Comparison of ENCODE assay signal across 24 mouse cellular contexts in genomic region chr17:63225959-63226358, GRCm38 (mm10).
A peak's percentile ranks its signal among the peaks of the same experiment; 100 is the strongest.
DNase-seq lines count a peak whose midpoint lies in the region; ATAC-seq lines count a peak whose summit lies in the region.
"Had no signal": no experiment of that assay in that cellular context is flagged by ENCODE, and none has a peak within 500 bp of the region (broad histone marks: within the 10 kb centered on the region; RNA-seq: fewer than 3 reads in every experiment).

No protein-coding gene starts in this region.

- H3K4me1 ChIP-seq in embryonic facial prominence, embryonic 14.5 days (ENCODE audit: control insufficient read depth, insufficient read depth, low read length) = no peaks in the 10 kb centered on the region
- peaks cover 30% of the 10 kb centered on the region for H3K4me1 ChIP-seq in embryonic facial prominence, embryonic 10.5 days
- H3K4me1 ChIP-seq in intestine, embryonic 14.5 days (replicated peaks; ENCODE audit: control insufficient read depth, insufficient read depth, low read length) = no peaks in the 10 kb centered on the region
- H3K4me1 ChIP-seq in intestine, embryonic 16.5 days (ENCODE audit: control insufficient read depth, insufficient read depth, low read length) = no peaks in the 10 kb centered on the region
- H3K4me1 ChIP-seq in kidney, embryonic 15.5 days = peaks cover 14% of the 10 kb centered on the region
- H3K4me1 ChIP-seq: forebrain, embryonic 15.5 days had no signal

- 64% methylated on average over 1 of the region's 1 CpGs for WGBS in embryonic facial prominence, embryonic 14.5 days
- WGBS in embryonic facial prominence, embryonic 10.5 days = 56% methylated on average over 1 of the region's 1 CpGs
- 92% methylated on average over 1 of the region's 1 CpGs for WGBS in intestine, embryonic 14.5 days
- WGBS in intestine, embryonic 16.5 days = 88% methylated on average over 1 of the region's 1 CpGs
- 58% methylated on average over 1 of the region's 1 CpGs for WGBS in kidney, embryonic 15.5 days

- ATAC-seq in embryonic facial prominence, embryonic 14.5 days (ENCODE audit: low read depth) = peak; percentile 54; the same call in 1 of the 2 replicates
- ATAC-seq in intestine, embryonic 14.5 days (replicated peaks; ENCODE audit: low FRiP score, low TSS enrichment, low read depth) = no peak
- no peak for ATAC-seq in intestine, embryonic 16.5 days
- ATAC-seq in kidney, embryonic 15.5 days (replicated peaks; ENCODE audit: low FRiP score) = peak; percentile 40; the same call in 1 of the 2 replicates
- ATAC-seq: activated CD4-positive, CD25-positive, alpha-beta regulatory T cell, adult 4 months; CD4-positive, CD25-positive, alpha-beta regulatory T cell, adult 4 months; forebrain, embryonic 13.5 days; forebrain, embryonic 15.5 days; forebrain, postnatal 0 days; Patski had no signal

- H3K27ac ChIP-seq in embryonic facial prominence, embryonic 14.5 days (replicated peaks; ENCODE audit: low read depth, low read length) = no peak overlapping the region
- H3K27ac ChIP-seq in embryonic facial prominence, embryonic 10.5 days (replicated peaks) = no peak overlapping the region
- no peak overlapping the region for H3K27ac ChIP-seq in intestine, embryonic 14.5 days (ENCODE audit: low read depth)
- H3K27ac ChIP-seq in intestine, embryonic 16.5 days (ENCODE audit: low read length) = no peak overlapping the region
- H3K27ac ChIP-seq in kidney, embryonic 15.5 days = peak overlapping the region; percentile 71
- H3K27ac ChIP-seq: embryonic facial prominence, embryonic 13.5 days; forebrain, embryonic 13.5 days; forebrain, embryonic 15.5 days had no signal

- H3K27me3 ChIP-seq in embryonic facial prominence, embryonic 14.5 days (replicated peaks; ENCODE audit: control insufficient read depth, insufficient read depth, low read length) = no peaks in the 10 kb centered on the region
- no peaks in the 10 kb centered on the region for H3K27me3 ChIP-seq in embryonic facial prominence, embryonic 10.5 days (replicated peaks; ENCODE audit: low read depth, poor library complexity, severe bottlenecking)
- no peaks in the 10 kb centered on the region for H3K27me3 ChIP-seq in intestine, embryonic 14.5 days (replicated peaks; ENCODE audit: control insufficient read depth, insufficient read depth, low read length)
- no peaks in the 10 kb centered on the region for H3K27me3 ChIP-seq in intestine, embryonic 16.5 days (replicated peaks; ENCODE audit: control insufficient read depth, insufficient read depth, low read length)
- H3K27me3 ChIP-seq in kidney, embryonic 15.5 days = no peaks in the 10 kb centered on the region
- H3K27me3 ChIP-seq: CH12.LX; embryonic facial prominence, embryonic 13.5 days; forebrain, embryonic 13.5 days; forebrain, embryonic 15.5 days; Patski had no signal

- no peak for DNase-seq in embryonic facial prominence, embryonic 14.5 days (ENCODE audit: low spot score)
- DNase-seq in embryonic facial prominence, embryonic 10.5 days (ENCODE audit: low spot score) = no peak
- peak; percentile 45 for DNase-seq in intestine, embryonic 14.5 days (ENCODE audit: low spot score)
- no peak for DNase-seq in kidney, adult 11 months
- DNase-seq: adrenal gland, adult 8-10 months; adrenal gland, postnatal 14 days; adrenal gland, postnatal 36 days; B cell, adult 2 months; cerebellum, adult 11-12 months; cerebellum, adult 2 months; cerebellum, adult 9-10 months; cerebellum, postnatal 10 days; cerebellum, postnatal 25 days; forebrain, postnatal 0 days had no signal

- H3K4me2 ChIP-seq in embryonic facial prominence, embryonic 14.5 days (ENCODE audit: low read depth, low read length) = no peak overlapping the region
- no peak overlapping the region for H3K4me2 ChIP-seq in intestine, embryonic 14.5 days (ENCODE audit: low read length)
- no peak overlapping the region for H3K4me2 ChIP-seq in intestine, embryonic 16.5 days (ENCODE audit: low read depth, low read length)
- no peak overlapping the region for H3K4me2 ChIP-seq in kidney, embryonic 15.5 days
- H3K4me2 ChIP-seq: embryonic facial prominence, embryonic 13.5 days; forebrain, embryonic 13.5 days; forebrain, embryonic 15.5 days had no signal

- no peaks in the 10 kb centered on the region for H3K9me3 ChIP-seq in embryonic facial prominence, embryonic 14.5 days (ENCODE audit: control insufficient read depth, low read length)
- H3K9me3 ChIP-seq in embryonic facial prominence, embryonic 10.5 days = no peaks in the 10 kb centered on the region
- no peaks in the 10 kb centered on the region for H3K9me3 ChIP-seq in intestine, embryonic 14.5 days (ENCODE audit: control insufficient read depth, low read length)
- no peaks in the 10 kb centered on the region for H3K9me3 ChIP-seq in intestine, embryonic 16.5 days (ENCODE audit: control insufficient read depth, low read length)
- H3K9me3 ChIP-seq in kidney, embryonic 15.5 days (replicated peaks) = no peaks in the 10 kb centered on the region
- H3K9me3 ChIP-seq: embryonic facial prominence, embryonic 13.5 days; forebrain, embryonic 13.5 days; forebrain, embryonic 15.5 days; G1E had no signal

- no peak overlapping the region for H3K4me3 ChIP-seq in embryonic facial prominence, embryonic 14.5 days (ENCODE audit: low read depth, low read length)
- no peak overlapping the region for H3K4me3 ChIP-seq in embryonic facial prominence, embryonic 10.5 days
- H3K4me3 ChIP-seq in intestine, embryonic 14.5 days (ENCODE audit: low read depth, low read length) = no peak overlapping the region
- no peak overlapping the region for H3K4me3 ChIP-seq in intestine, embryonic 16.5 days (ENCODE audit: low read length)
- H3K4me3 ChIP-seq in kidney, embryonic 15.5 days (replicated peaks) = no peak overlapping the region
- H3K4me3 ChIP-seq: embryonic facial prominence, embryonic 13.5 days; forebrain, embryonic 13.5 days; forebrain, embryonic 15.5 days had no signal

- no peaks in the 10 kb centered on the region for H3K36me3 ChIP-seq in embryonic facial prominence, embryonic 14.5 days (ENCODE audit: control insufficient read depth, insufficient read depth, low read length)
- no peaks in the 10 kb centered on the region for H3K36me3 ChIP-seq in embryonic facial prominence, embryonic 10.5 days (replicated peaks)
- H3K36me3 ChIP-seq in intestine, embryonic 14.5 days (ENCODE audit: control insufficient read depth, insufficient read depth, low read length) = no peaks in the 10 kb centered on the region
- no peaks in the 10 kb centered on the region for H3K36me3 ChIP-seq in intestine, embryonic 16.5 days (ENCODE audit: control insufficient read depth, insufficient read depth, low read length)
- H3K36me3 ChIP-seq in kidney, embryonic 15.5 days = no peaks in the 10 kb centered on the region
- H3K36me3 ChIP-seq: embryonic facial prominence, embryonic 13.5 days; forebrain, embryonic 15.5 days had no signal

- H3K9ac ChIP-seq in embryonic facial prominence, embryonic 14.5 days (ENCODE audit: low read depth, low read length) = no peak overlapping the region
- no peak overlapping the region for H3K9ac ChIP-seq in intestine, embryonic 14.5 days (ENCODE audit: low read length)
- no peak overlapping the region for H3K9ac ChIP-seq in intestine, embryonic 16.5 days (ENCODE audit: low read depth, low read length)
- H3K9ac ChIP-seq in kidney, embryonic 15.5 days = no peak overlapping the region
- H3K9ac ChIP-seq: embryonic facial prominence, embryonic 13.5 days; forebrain, embryonic 13.5 days; forebrain, embryonic 15.5 days; forebrain, postnatal 0 days had no signal

Comparison
In these comparisons a context has a peak if more than half of its experiments do, and no peak if none do; other contexts are left out.
1. ATAC-seq: peak in embryonic facial prominence, embryonic 14.5 days (single experiment) and kidney, embryonic 15.5 days (single experiment); none in intestine, embryonic 14.5 days (single experiment) and intestine, embryonic 16.5 days (single experiment).